Mouse (Mus musculus) right cerebral cortex, postnatal 14 days (tissue): Measurements from ENCODE around the gene Mfsd12.

Source experiments
- DNase-seq: peaks from one replicate; pipeline ENCODE4 v3.0.0; 2022

Gene Mfsd12

GRCm38 (mm10) chr10:81356352-81356990, 820 bp upstream of the Mfsd12 start:
- DNase-seq = no peak

GRCm38 (mm10) chr10:81358209-81358608, 918 bp downstream of the Mfsd12 start:
- no peak for DNase-seq

- DNase-seq = no peak
Observed at GRCm38 (mm10) chr10:81358841-81359240, 1.6 kb downstream of the Mfsd12 start.

GRCm38 (mm10) chr10:81360721-81361120, 3.4 kb downstream of the Mfsd12 start:
- DNase-seq = no peak

- no peak for DNase-seq
Observed at GRCm38 (mm10) chr10:81362336-81362949, 5.2 kb downstream of the Mfsd12 start.

GRCm38 (mm10) chr10:81363436-81364346, 6.4 kb downstream of the Mfsd12 start:
- DNase-seq = no peak

GRCm38 (mm10) chr10:81364666-81365065, 7.4 kb downstream of the Mfsd12 start:
- no peak for DNase-seq

- no peak for DNase-seq
Observed at GRCm38 (mm10) chr10:81365073-81365472, 7.8 kb downstream of the Mfsd12 start.

- no peak for DNase-seq
Observed at GRCm38 (mm10) chr10:81365672-81366476, 8.6 kb downstream of the Mfsd12 start, which contains the start of gene 4930404N11Rik. Gene 4930404N11Rik (minus strand): TSS chr10:81365816.

GRCm38 (mm10) chr10:81366477-81367206, 9.4 kb downstream of the Mfsd12 start:
- no peak for DNase-seq

GRCm38 (mm10) chr10:81367207-81367495, 9.9 kb downstream of the Mfsd12 start:
- no peak for DNase-seq

- DNase-seq = no peak
Observed at GRCm38 (mm10) chr10:81375322-81375721, 18.0 kb downstream of the Mfsd12 start.

- DNase-seq = no peak
Observed at GRCm38 (mm10) chr10:81376561-81377361, 19.5 kb downstream of the Mfsd12 start.

- DNase-seq = no peak
Observed at GRCm38 (mm10) chr10:81377362-81377664, 20.0 kb downstream of the Mfsd12 start.

GRCm38 (mm10) chr10:81377793-81378552, 20.7 kb downstream of the Mfsd12 start, which contains the start of gene Fzr1:
Gene Fzr1 (minus strand): TSS chr10:81378516.
- no peak for DNase-seq

- DNase-seq = peak; percentile 100
Observed at GRCm38 (mm10) chr10:81378553-81379182, 21.4 kb downstream of the Mfsd12 start.

- no peak for DNase-seq
Observed at GRCm38 (mm10) chr10:81379183-81379553, 21.9 kb downstream of the Mfsd12 start.

- DNase-seq = no peak
Observed at GRCm38 (mm10) chr10:81379809-81380378, 22.6 kb downstream of the Mfsd12 start.

- no peak for DNase-seq
Observed at GRCm38 (mm10) chr10:81382039-81382438, 24.7 kb downstream of the Mfsd12 start.
